Mouse (Mus musculus) limb, embryonic 15.5 days (tissue): ENCODE results near the gene Ccdc81. TPM values are rescaled to one million over a fixed set of nuclear protein-coding genes. Genes with fewer than 3 reads are reported as not detected.

Experiments
- ATAC-seq: fragments of 200-750 bp; cut with Nextera tagmentation; 2 replicates; pipeline ENCODE4 v1.8.0; 2017; ENCODE audit warnings: low read depth, moderate TSS enrichment; ENCODE audit not compliant: insufficient number of reproducible peaks, low FRiP score, low TSS enrichment
- H3K27ac ChIP-seq: fragments of 300-500 bp; sonication (generic); 2 replicates; pipeline ENCODE4 v1.5.1; 2015; ENCODE audit warnings: moderate library complexity, mild to moderate bottlenecking, inconsistent platforms
- H3K27me3 ChIP-seq: fragments of 300-500 bp; sonication (generic); 2 replicates; pipeline ENCODE4 v1.6.1; 2015; ENCODE audit warnings: inconsistent platforms
- H3K36me3 ChIP-seq: fragments of 300-500 bp; sonication (generic); 2 replicates; pipeline ENCODE4 v1.6.1; 2015; ENCODE audit warnings: inconsistent platforms
- H3K4me1 ChIP-seq: fragments of 300-500 bp; sonication (generic); 2 replicates; pipeline ENCODE4 v1.6.1; 2015; ENCODE audit warnings: inconsistent platforms
- H3K4me2 ChIP-seq: fragments of 300-500 bp; sonication (generic); 2 replicates; pipeline ENCODE4 v1.6.1; 2015; ENCODE audit warnings: mild to moderate bottlenecking, inconsistent platforms
- H3K4me3 ChIP-seq: fragments of 300-500 bp; sonication (generic); 2 replicates; pipeline ENCODE4 v1.5.1; 2015; ENCODE audit warnings: mild to moderate bottlenecking, inconsistent platforms
- H3K9ac ChIP-seq: fragments of 300-500 bp; sonication (generic); 2 replicates; pipeline ENCODE4 v1.6.1; 2015; ENCODE audit warnings: inconsistent platforms
- H3K9me3 ChIP-seq: fragments of 300-500 bp; sonication (generic); 2 replicates; pipeline ENCODE4 v1.6.1; 2016; ENCODE audit warnings: inconsistent platforms
- WGBS: fragments of 180-500 bp; shearing (Covaris S2); methylation state at CpG from one replicate; pipeline ENCODE4 v1.1.7; 2015; 5-methylcytosine and 5-hydroxymethylcytosine counted together
- polyA plus RNA-seq: library from polyadenylated mRNA; unstranded; fragments of >200 nt; fragmentation: Nextera tagmentation; extraction: Ambion mirVana; gene quantifications from 2 replicates; pipeline ENCODE4 v1.2.1, GENCODE M21; 2015

Gene Ccdc81
- polyA plus RNA-seq, 1 experiment from 2014 or later, result 0.09 TPM

DNA sequence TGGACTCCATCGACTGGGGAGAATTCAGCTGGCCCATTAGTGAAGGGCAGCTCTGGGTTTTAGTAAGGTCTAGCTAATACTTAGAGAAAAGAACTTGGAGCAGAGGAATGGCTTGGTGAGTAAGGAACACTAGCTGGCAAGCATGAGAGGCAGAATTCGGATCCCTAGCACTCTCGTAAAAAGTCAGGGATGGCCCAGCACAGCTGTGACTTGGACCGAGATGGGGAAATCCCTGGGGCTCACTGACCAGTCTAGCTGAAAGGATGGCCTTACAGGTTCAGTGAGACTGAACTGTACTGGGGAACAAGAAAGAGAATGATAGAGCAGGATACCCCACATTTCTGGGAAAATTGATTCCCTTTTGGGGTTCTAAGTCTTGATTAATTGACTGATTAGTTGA is 6.3 kb upstream of the Ccdc81 start:
- H3K27ac ChIP-seq, result 0 out of 2 replicates have a peak overlapping the region, but pooled peaks have one; percentile 27
- no peaks in the 10 kb centered on the region for H3K9me3 ChIP-seq
- no peak for ATAC-seq
- H3K4me1 ChIP-seq, result peaks cover 6% of the 10 kb centered on the region
- no peaks in the 10 kb centered on the region for H3K36me3 ChIP-seq
- WGBS, result 43% methylated on average over 4 of the region's 4 CpGs
- H3K9ac ChIP-seq, result no peak overlapping the region
- H3K4me2 ChIP-seq, result no peak overlapping the region
- H3K4me3 ChIP-seq, result no peak overlapping the region
- H3K27me3 ChIP-seq, result no peaks in the 10 kb centered on the region

DNA sequence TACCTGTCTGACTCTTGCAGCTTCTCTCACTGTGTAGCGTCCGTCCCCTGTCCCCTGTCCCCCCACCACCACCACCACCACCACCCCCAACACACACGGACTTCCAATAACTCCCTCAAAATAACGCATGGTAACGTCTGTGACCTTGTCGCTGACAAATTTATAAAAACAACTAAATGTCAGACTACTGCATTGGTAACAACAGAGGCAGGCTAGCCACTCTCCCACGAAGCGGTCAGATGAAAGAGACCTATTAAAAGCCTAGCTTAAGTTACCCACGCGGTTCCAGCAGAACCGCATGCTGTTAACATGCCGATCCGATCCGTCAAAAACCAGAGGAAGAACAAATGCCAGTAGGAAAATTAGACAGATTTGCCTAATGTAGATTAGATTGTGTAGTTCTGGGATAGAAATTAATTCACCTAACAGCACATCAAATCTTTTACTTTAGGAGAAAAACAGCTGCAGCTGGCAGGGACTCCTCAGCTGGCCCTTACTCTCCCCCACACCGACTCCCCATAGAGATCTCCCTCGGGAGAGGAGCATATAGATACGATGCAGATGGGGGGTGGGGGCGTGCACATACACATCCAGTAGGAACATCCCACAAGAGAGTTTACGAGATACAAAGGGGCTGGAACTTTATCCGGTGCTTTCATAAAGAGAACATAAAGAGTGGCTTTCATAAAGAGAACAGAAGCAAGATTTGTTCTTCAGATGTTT is 5.6 kb upstream of the Ccdc81 start:
- no peak overlapping the region for H3K9ac ChIP-seq
- 31% methylated on average over 20 of the region's 20 CpGs for WGBS

DNA sequence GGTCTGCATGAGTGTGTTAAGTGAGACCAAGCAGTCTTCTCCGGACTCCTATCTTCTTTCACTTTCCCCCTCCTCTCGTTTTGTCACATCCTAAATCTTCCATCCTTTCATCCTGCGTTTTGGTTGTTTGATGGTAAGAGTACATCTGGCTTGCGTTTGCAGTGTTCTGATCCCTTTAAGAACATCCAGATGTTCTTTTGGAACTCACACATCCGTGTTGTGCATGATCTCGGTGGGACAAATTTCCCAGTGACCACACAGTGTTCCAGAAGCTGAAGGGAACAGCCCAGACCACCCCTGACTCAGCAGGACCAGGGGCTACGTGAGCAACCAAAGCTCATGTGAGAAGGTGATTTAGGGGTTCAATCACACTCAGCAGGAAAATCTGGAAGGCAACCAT is 5.0 kb upstream of the Ccdc81 start:
- no peaks in the 10 kb centered on the region for H3K36me3 ChIP-seq
- no peak overlapping the region for H3K9ac ChIP-seq
- no peak overlapping the region for H3K27ac ChIP-seq
- H3K9me3 ChIP-seq, result no peaks in the 10 kb centered on the region
- peak overlapping the region; percentile 21 for H3K4me2 ChIP-seq
- peaks cover 6% of the 10 kb centered on the region for H3K4me1 ChIP-seq
- ATAC-seq, result no peak
- H3K4me3 ChIP-seq, result no peak overlapping the region
- WGBS, result 24% methylated on average over 7 of the region's 7 CpGs
- no peaks in the 10 kb centered on the region for H3K27me3 ChIP-seq

More for the DNA sequence above, 5.6 kb upstream of the Ccdc81 start:
- Histone ChIP-seq H3K36me3 (no peaks in the 10 kb centered on the region), H3K4me2 (peak overlapping the region; percentile 21), H3K4me1 (peaks cover 6% of the 10 kb centered on the region), H3K27ac (0 out of 2 replicates have a peak overlapping the region, but pooled peaks have one; percentile 27), H3K27me3 (no peaks in the 10 kb centered on the region), H3K9me3 (no peaks in the 10 kb centered on the region), H3K4me3 (no peak overlapping the region)
- ATAC-seq, result no peak

DNA sequence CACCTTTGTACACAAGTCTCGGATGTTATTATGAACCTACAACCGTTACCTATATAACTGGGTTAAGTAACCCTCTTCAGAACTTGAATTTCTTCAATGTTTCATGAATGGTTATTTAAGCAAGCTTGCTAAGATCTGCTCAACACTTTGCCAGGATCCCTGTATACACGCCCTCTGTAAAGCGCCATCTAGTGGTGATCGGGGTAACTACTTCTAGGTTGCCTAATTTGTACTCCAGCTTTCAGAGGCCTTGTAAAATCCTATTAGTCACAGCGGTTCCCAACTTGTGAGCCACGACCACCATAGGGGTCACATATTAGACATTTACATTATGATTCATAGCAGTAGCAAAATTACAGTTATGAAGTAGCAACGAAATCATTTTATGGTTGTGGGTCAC is 4.5 kb upstream of the Ccdc81 start:
- H3K4me1 ChIP-seq, result peaks cover 8% of the 10 kb centered on the region

DNA sequence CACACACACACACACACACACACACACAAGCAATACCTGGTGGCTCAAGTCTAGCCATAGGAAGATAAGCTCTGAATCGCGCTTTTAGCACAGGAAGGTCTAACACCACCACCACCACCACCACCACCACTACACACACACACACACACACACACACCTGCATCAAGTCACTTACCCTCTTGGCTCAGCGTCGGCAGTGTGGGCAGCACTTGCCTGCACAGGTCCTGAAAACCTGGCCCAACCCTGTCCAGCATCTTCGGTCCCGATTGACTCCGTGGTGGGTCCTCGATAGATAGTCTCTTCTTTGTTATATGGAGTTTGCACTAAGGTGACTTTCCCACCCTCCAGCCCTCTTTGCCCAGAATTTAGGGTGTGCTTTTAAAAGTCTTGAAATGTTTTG is 422 bp downstream of the Ccdc81 start:
- 85% methylated on average over 8 of the region's 8 CpGs for WGBS

More for the DNA sequence above, 4.5 kb upstream of the Ccdc81 start:
- Histone ChIP-seq H3K9me3 (no peaks in the 10 kb centered on the region), H3K27me3 (no peaks in the 10 kb centered on the region), H3K4me3 (no peak overlapping the region), H3K9ac (no peak overlapping the region), H3K4me2 (no peak overlapping the region), H3K27ac (no peak overlapping the region), H3K36me3 (no peaks in the 10 kb centered on the region)
- WGBS, result 15% methylated on average over 8 of the region's 8 CpGs
- 0 out of 2 replicates have a peak, but pooled peaks have one; percentile 49 for ATAC-seq

DNA sequence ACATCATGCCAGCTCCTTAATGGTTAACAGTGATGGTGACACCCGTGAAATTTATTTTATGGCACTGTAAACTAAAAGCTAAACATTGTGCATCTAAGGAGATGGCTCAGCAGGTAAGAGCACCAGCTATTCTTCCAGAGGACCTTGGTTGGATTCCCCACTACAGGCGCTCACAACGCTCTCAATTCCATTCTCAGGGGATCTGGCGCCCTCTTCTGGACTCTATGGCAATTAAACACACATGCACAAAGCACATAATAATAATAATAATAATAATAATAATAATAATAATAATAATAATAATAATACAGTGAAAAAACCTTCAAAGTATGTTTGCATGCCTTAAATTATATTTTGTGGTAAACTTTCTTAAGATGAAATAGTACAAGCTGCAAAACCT is 11.6 kb downstream of the Ccdc81 start:
- H3K4me2 ChIP-seq, result 0 out of 2 replicates have a peak overlapping the region, but pooled peaks have one; percentile 25
- H3K27ac ChIP-seq, result no peak overlapping the region
- no peak for ATAC-seq
- 27% methylated on average over 4 of the region's 4 CpGs for WGBS
- no peaks in the 10 kb centered on the region for H3K36me3 ChIP-seq
- no peaks in the 10 kb centered on the region for H3K27me3 ChIP-seq
- no peak overlapping the region for H3K4me3 ChIP-seq
- no peak overlapping the region for H3K9ac ChIP-seq
- peaks cover 5% of the 10 kb centered on the region; the same call in 1 of the 2 replicates for H3K4me1 ChIP-seq
- no peaks in the 10 kb centered on the region for H3K9me3 ChIP-seq

More for the DNA sequence above, 422 bp downstream of the Ccdc81 start:
- 0 out of 2 replicates have a peak, but pooled peaks cover 2% of the 10 kb centered on the region for H3K4me1 ChIP-seq
- H3K9ac ChIP-seq, result no peak overlapping the region
- no peak for ATAC-seq
- no peak overlapping the region for H3K27ac ChIP-seq
- H3K27me3 ChIP-seq, result no peaks in the 10 kb centered on the region
- H3K4me3 ChIP-seq, result no peak overlapping the region
- no peaks in the 10 kb centered on the region for H3K9me3 ChIP-seq
- H3K36me3 ChIP-seq, result no peaks in the 10 kb centered on the region
- no peak overlapping the region; the same call in 1 of the 2 replicates for H3K4me2 ChIP-seq

DNA sequence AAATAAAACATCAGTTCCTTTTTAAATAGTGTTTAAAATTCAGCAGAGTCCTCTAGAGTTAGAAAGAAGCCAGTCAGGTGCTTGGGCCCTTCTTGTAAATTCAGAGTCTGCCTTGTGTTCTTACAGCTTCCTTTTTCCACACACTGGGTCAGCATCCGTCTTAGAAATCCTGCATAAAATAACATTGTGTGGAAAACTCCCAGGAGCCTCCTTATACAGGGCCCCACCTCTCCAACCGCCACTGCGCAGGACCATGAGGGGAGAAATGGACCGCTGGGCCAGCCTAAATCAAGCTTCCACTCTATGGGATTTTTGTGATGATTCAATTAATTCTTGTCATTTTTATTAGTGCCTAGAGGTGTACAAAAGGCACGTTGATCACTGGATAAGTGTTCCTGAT is 12.0 kb downstream of the Ccdc81 start:
- H3K4me1 ChIP-seq, result peaks cover 5% of the 10 kb centered on the region; the same call in 1 of the 2 replicates
- no peak overlapping the region for H3K9ac ChIP-seq
- H3K4me3 ChIP-seq, result no peak overlapping the region
- peak overlapping the region; percentile 25; the same call in 1 of the 2 replicates for H3K4me2 ChIP-seq
- 36% methylated on average over 5 of the region's 5 CpGs for WGBS
- no peaks in the 10 kb centered on the region for H3K9me3 ChIP-seq
- no peaks in the 10 kb centered on the region for H3K36me3 ChIP-seq
- 0 out of 2 replicates have a peak, but pooled peaks have one; percentile 30 for ATAC-seq
- no peak overlapping the region for H3K27ac ChIP-seq
- no peaks in the 10 kb centered on the region for H3K27me3 ChIP-seq

DNA sequence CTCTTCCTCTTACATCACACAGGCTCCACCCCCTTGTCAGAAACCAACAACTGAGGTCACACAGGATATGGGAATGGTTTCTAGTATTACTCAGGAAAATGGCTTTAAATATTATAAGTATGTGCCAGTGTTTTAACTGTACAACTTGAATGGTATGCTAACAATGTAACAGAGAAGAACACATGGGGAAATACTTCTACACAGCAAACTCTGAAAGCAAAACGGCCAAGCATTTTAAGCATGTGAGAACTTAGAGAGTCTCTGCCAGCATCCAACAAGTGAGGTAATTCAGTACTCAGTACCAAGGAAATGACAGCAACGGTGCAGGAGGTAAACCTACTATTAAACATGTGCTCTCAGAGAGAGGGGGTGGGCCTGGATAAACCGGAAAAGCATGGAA is 18.9 kb downstream of the Ccdc81 start:
- no peak overlapping the region for H3K9ac ChIP-seq
- no peaks in the 10 kb centered on the region for H3K4me1 ChIP-seq
- no peak overlapping the region for H3K4me3 ChIP-seq
- H3K27ac ChIP-seq, result no peak overlapping the region
- H3K36me3 ChIP-seq, result no peaks in the 10 kb centered on the region
- ATAC-seq, result no peak
- 11% methylated on average over 3 of the region's 3 CpGs for WGBS
- no peaks in the 10 kb centered on the region for H3K27me3 ChIP-seq
- no peaks in the 10 kb centered on the region for H3K9me3 ChIP-seq
- no peak overlapping the region for H3K4me2 ChIP-seq

DNA sequence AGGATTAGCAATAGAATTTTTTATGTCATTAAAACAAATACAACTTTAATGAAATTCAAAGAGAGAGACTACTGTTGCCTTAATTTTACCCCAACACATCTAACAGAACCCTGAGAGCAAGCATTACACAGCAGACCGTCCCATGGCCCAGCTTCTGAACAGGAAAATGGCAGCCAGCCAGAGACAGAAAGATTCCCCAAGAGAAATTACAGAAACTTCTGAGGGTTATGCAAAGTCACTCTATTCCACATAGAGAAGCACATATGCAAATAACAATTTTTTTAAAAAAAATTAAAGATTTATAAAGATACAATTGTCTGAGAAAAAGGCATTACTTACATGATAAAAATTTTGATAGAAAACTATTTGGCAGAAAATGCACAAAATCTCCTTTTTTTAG is 23.7 kb downstream of the Ccdc81 start:
- no peak overlapping the region for H3K27ac ChIP-seq
- WGBS, result 23% methylated on average over 1 of the region's 1 CpGs
- H3K36me3 ChIP-seq, result no peaks in the 10 kb centered on the region
- no peaks in the 10 kb centered on the region for H3K9me3 ChIP-seq
- no peak for ATAC-seq
- no peak overlapping the region for H3K4me3 ChIP-seq
- no peaks in the 10 kb centered on the region for H3K4me1 ChIP-seq
- H3K4me2 ChIP-seq, result no peak overlapping the region
- no peak overlapping the region for H3K9ac ChIP-seq
- H3K27me3 ChIP-seq, result no peaks in the 10 kb centered on the region

DNA sequence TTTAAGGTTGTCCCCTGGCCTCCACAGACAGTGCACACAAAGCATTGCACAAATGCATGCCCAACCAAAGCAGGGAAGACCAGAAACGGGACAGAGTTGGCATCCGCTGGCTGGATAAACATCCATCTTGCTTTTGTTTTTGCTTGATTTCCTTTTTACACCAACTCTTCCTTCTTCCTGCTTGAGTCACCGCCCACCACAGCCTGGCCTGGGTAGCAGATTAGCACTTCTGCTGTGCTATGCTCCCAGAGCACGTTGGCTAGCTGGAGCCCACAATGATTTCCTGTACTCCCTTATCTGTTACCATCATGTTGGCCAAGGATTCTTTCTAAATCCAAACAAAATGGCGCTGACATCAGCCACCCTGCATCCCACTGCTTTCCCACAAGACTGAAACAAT is 36.2 kb downstream of the Ccdc81 start:
- Histone ChIP-seq H3K4me3 (no peak overlapping the region), H3K36me3 (no peaks in the 10 kb centered on the region), H3K4me1 (0 out of 2 replicates have a peak, but pooled peaks cover 2% of the 10 kb centered on the region), H3K9me3 (no peaks in the 10 kb centered on the region), H3K27ac (no peak overlapping the region), H3K27me3 (no peaks in the 10 kb centered on the region), H3K4me2 (no peak overlapping the region), H3K9ac (no peak overlapping the region)
- 74% methylated on average over 5 of the region's 5 CpGs for WGBS
- no peak for ATAC-seq

DNA sequence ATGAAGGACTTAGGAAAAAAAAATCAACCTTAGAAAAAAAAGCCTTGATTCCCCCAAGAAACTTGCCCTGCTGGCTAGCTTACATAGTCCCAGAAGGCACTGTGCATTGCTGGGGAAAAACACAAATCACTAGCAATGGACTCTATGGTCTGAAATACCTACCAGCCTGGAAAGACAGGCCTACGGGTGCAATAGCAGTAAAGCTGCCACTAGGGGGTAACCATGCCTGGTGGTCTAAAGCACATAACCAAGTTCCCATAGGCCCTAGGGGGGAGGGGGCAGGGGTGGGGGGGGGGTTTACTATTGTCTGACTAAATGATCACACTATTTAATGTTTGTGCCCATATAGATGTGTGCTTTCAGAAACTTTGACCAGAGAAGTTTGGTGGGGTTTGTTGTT is 38.7 kb downstream of the Ccdc81 start:
- WGBS, result 86% methylated on average over 1 of the region's 1 CpGs
- 0 out of 2 replicates have a peak, but pooled peaks cover 2% of the 10 kb centered on the region for H3K4me1 ChIP-seq
- H3K27ac ChIP-seq, result no peak overlapping the region
- H3K9ac ChIP-seq, result no peak overlapping the region
- H3K4me3 ChIP-seq, result no peak overlapping the region
- no peaks in the 10 kb centered on the region for H3K27me3 ChIP-seq
- no peak overlapping the region for H3K4me2 ChIP-seq
- H3K9me3 ChIP-seq, result no peaks in the 10 kb centered on the region
- no peaks in the 10 kb centered on the region for H3K36me3 ChIP-seq
- ATAC-seq, result no peak

DNA sequence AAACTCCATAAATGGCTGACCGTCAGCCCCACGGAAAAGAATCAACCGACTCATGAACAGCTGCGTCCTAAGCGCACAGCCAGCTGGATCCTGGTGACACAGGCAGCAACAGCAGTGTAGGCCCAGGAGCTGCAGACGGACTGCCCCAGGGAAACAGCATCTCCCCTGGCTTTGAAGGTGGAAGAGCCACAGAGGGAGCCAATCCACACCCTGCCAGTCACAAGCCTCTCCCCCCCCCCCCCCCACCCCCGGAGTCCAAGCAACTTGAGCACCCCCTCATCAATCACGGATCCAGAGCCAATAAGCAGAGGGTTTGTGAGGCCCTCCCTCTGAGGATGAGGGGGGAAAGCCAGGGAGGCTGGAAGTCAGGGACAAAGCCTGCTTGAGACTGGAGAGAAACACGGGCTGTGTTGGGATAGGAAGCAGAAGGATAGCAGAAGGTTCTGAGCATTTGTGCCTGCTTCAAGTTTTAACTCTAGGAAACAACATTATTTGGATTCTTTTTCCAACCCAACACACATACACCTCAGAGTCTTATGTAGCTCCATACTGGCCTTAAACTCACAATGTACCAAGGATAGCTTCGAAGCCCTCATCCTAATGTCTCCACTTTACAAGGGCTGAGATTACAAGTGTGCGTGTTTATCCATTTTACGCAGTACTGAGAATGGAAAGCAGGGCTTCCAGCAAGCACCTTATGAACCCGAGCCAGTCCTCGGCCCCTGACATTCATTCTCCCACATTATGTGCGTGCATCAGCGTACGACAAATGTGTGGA is 46.8 kb downstream of the Ccdc81 start:
- H3K27ac ChIP-seq, result no peak overlapping the region
- peaks cover 9% of the 10 kb centered on the region; the same call in 1 of the 2 replicates for H3K4me1 ChIP-seq
- peak; percentile 67; the same call in 1 of the 2 replicates for ATAC-seq
- H3K9me3 ChIP-seq, result no peaks in the 10 kb centered on the region
- H3K36me3 ChIP-seq, result no peaks in the 10 kb centered on the region
- no peak overlapping the region for H3K4me2 ChIP-seq
- no peaks in the 10 kb centered on the region for H3K27me3 ChIP-seq
- H3K4me3 ChIP-seq, result no peak overlapping the region
- 42% methylated on average over 17 of the region's 17 CpGs for WGBS
- no peak overlapping the region for H3K9ac ChIP-seq
